ENCODE assay signal across 8 mouse cellular contexts in genomic region chr4:126300916-126301583, GRCm38 (mm10). TPM values are rescaled to one million over a fixed set of nuclear protein-coding genes. Genes with fewer than 3 reads are reported as not detected.
DNase-seq lines count a peak whose midpoint lies in the region; ATAC-seq and TF ChIP-seq lines count a peak whose summit lies in the region.

No protein-coding gene starts in this region.

- H3K4me1 ChIP-seq in limb, embryonic 12.5 days (replicated peaks): peaks cover 41% of the 10 kb centered on the region
- H3K4me1 ChIP-seq in small intestine, adult 2 months (ENCODE audit: control insufficient read depth, insufficient read depth, insufficient read length, low read length): peaks cover 14% of the 10 kb centered on the region

- H3K4me3 ChIP-seq in limb, embryonic 12.5 days (replicated peaks): peak overlapping the region; percentile 45
- peak overlapping the region; percentile 37 for H3K4me3 ChIP-seq in small intestine, adult 2 months (ENCODE audit: low read depth, low read length)

- no peak for TF ChIP-seq POLR2A in small intestine, adult 2 months (IDR thresholded peaks at IDR 0.05; ENCODE audit: low read depth, low read length)

- no peak for TF ChIP-seq CTCF in small intestine, adult 2 months (IDR thresholded peaks at IDR 0.05; ENCODE audit: extremely low read depth, insufficient read length, insufficient replicate concordance, low read depth, low read length)

- H3K9me3 ChIP-seq in limb, embryonic 12.5 days: peaks cover 3% of the 10 kb centered on the region; the same call in 1 of the 2 replicates

- peak; percentile 29 for DNase-seq in adrenal gland, postnatal 10 days
- no peak for DNase-seq in adrenal gland, postnatal 4 days (ENCODE audit: low spot score in 2 of 2)
- peak; percentile 34 for DNase-seq in urinary bladder, adult 2 months (ENCODE audit: low spot score)
- no peak for DNase-seq in urinary bladder, postnatal 14 days (ENCODE audit: low spot score)
- no peak for DNase-seq in MN1 (ENCODE audit: low spot score)
- DNase-seq in yolk sac, embryonic 10.5 days (ENCODE audit: low spot score): no peak

- WGBS in limb, embryonic 12.5 days: under 1% methylated on average over 50 of the region's 50 CpGs
- WGBS in small intestine, adult 2 months: under 1% methylated on average over 49 of the region's 50 CpGs

- peak; percentile 61; the same call in 1 of the 2 replicates for ATAC-seq in limb, embryonic 12.5 days (ENCODE audit: insufficient number of reproducible peaks, insufficient read depth, low FRiP score, low TSS enrichment, low read depth)

- H3K4me2 ChIP-seq in limb, embryonic 12.5 days: peak overlapping the region; percentile 89

- H3K27ac ChIP-seq in limb, embryonic 12.5 days: peak overlapping the region; percentile 75
- H3K27ac ChIP-seq in small intestine, adult 2 months (ENCODE audit: insufficient read depth, low read depth, low read length): no peak overlapping the region

- H3K36me3 ChIP-seq in limb, embryonic 12.5 days: no peaks in the 10 kb centered on the region
- H3K36me3 ChIP-seq in small intestine, adult 2 months (ENCODE audit: control insufficient read depth, insufficient read depth, low read length): no peaks in the 10 kb centered on the region

- H3K27me3 ChIP-seq in limb, embryonic 12.5 days: peaks cover 65% of the 10 kb centered on the region
- H3K27me3 ChIP-seq in small intestine, adult 2 months (ENCODE audit: control insufficient read depth, insufficient read depth, low read length): peaks cover 24% of the 10 kb centered on the region

- peak overlapping the region; percentile 45 for H3K9ac ChIP-seq in limb, embryonic 12.5 days (replicated peaks)

RNA-seq across cellular contexts. Expression of gene Col8a2, which starts 14.5 kb away (rescaled TPM):
- 1 to 10 TPM; 5.5 to 5.6 TPM for total RNA-seq in adrenal gland, postnatal 10 days (2021)
- total RNA-seq in adrenal gland, postnatal 4 days (2021): 10 to 100 TPM in 1 of 2 experiments, 1 to 10 TPM in 1; 9.3 to 12.8 TPM
- polyA plus RNA-seq in urinary bladder, adult 2 months (2012; rRNA removed): 17.6 and 22.6 TPM in 2 replicates
- 13.3 and 16.7 TPM in 2 replicates for polyA plus RNA-seq in limb, embryonic 12.5 days (2016; fragmentation: Nextera tagmentation; extraction: Ambion mirVana)
- polyA plus RNA-seq in small intestine, adult 2 months (2012; rRNA removed): 0.55 and 0.77 TPM in 2 replicates

RNA-seq across cellular contexts. Expression of gene Adprhl2, which starts 20.5 kb away (rescaled TPM):
- total RNA-seq in adrenal gland, postnatal 10 days (2021): 10 to 100 TPM; 34.0 to 34.9 TPM
- total RNA-seq in adrenal gland, postnatal 4 days (2021): 10 to 100 TPM; 41.3 to 42.0 TPM
- polyA plus RNA-seq in urinary bladder, adult 2 months (2012; rRNA removed): 42.3 and 48.2 TPM in 2 replicates
- 84.9 and 87.5 TPM in 2 replicates for polyA plus RNA-seq in limb, embryonic 12.5 days (2016; fragmentation: Nextera tagmentation; extraction: Ambion mirVana)
- polyA plus RNA-seq in small intestine, adult 2 months (2012; rRNA removed): 25.3 and 33.9 TPM in 2 replicates

RNA-seq across cellular contexts. Expression of gene Tekt2, which starts 24.4 kb away (rescaled TPM):
- 1 to 10 TPM in 1 of 2 experiments, under 1 TPM in 1; 0.57 to 2.8 TPM for total RNA-seq in adrenal gland, postnatal 10 days (2021)
- total RNA-seq in adrenal gland, postnatal 4 days (2021): 1 to 10 TPM; 4.0 to 5.0 TPM
- 25.8 and 40.1 TPM in 2 replicates for polyA plus RNA-seq in urinary bladder, adult 2 months (2012; rRNA removed)
- polyA plus RNA-seq in limb, embryonic 12.5 days (2016; fragmentation: Nextera tagmentation; extraction: Ambion mirVana): 13.6 and 14.8 TPM in 2 replicates
- 0.38 and 1.0 TPM in 2 replicates for polyA plus RNA-seq in small intestine, adult 2 months (2012; rRNA removed)

RNA-seq across cellular contexts. Expression of gene Trappc3, which starts 38.9 kb away (rescaled TPM):
- 10 to 100 TPM; 73.1 to 74.8 TPM for total RNA-seq in adrenal gland, postnatal 10 days (2021)
- total RNA-seq in adrenal gland, postnatal 4 days (2021): 10 to 100 TPM; 70.0 to 75.4 TPM
- polyA plus RNA-seq in urinary bladder, adult 2 months (2012; rRNA removed): 85.7 and 101 TPM in 2 replicates
- polyA plus RNA-seq in limb, embryonic 12.5 days (2016; fragmentation: Nextera tagmentation; extraction: Ambion mirVana): 105 and 111 TPM in 2 replicates
- polyA plus RNA-seq in small intestine, adult 2 months (2012; rRNA removed): 12.6 and 21.4 TPM in 2 replicates

RNA-seq across cellular contexts. Expression of gene Map7d1, which starts 44.9 kb away (rescaled TPM):
- total RNA-seq in adrenal gland, postnatal 10 days (2021): 10 to 100 TPM; 60.4 to 72.7 TPM
- total RNA-seq in adrenal gland, postnatal 4 days (2021): 10 to 100 TPM; 64.1 to 70.7 TPM
- 103 and 127 TPM in 2 replicates for polyA plus RNA-seq in urinary bladder, adult 2 months (2012; rRNA removed)
- 83.5 and 85.1 TPM in 2 replicates for polyA plus RNA-seq in limb, embryonic 12.5 days (2016; fragmentation: Nextera tagmentation; extraction: Ambion mirVana)
- polyA plus RNA-seq in small intestine, adult 2 months (2012; rRNA removed): 40.2 and 47.3 TPM in 2 replicates

Comparison
In these comparisons a context has a peak if more than half of its experiments do, and no peak if none do; other contexts are left out.
1. DNase-seq: peak in adrenal gland, postnatal 10 days (single experiment) and urinary bladder, adult 2 months (single experiment); none in adrenal gland, postnatal 4 days (0 of 2), urinary bladder, postnatal 14 days (single experiment), MN1 (single experiment) and yolk sac, embryonic 10.5 days (single experiment).